Mouse (Mus musculus): ENCODE results near the gene Pthlh. TPM values are rescaled to one million over a fixed set of nuclear protein-coding genes. Genes with fewer than 3 reads are reported as not detected.
A peak's percentile ranks its signal among the peaks of the same experiment; 100 is the strongest.

The Pthlh gene
- total RNA-seq (2022), result 1 to 10 TPM; 2.4 to 4.5 (median 3.7) TPM

GRCm38 (mm10) chr6:147263587-147264565 lies at the start of gene Pthlh:
Pthlh (minus strand) TSS chr6:147264183.
- DNase-seq (ENCODE audit: low spot score in 2 of 2), result peak; percentile 24 to 27

GRCm38 (mm10) chr6:147313331-147313730 lies 49.3 kb upstream of the Pthlh start:
- DNase-seq (ENCODE audit: low spot score in 2 of 2), result no peak

- DNase-seq (ENCODE audit: low spot score in 2 of 2), result no peak
Measured at GRCm38 (mm10) chr6:147310435-147310978, 46.5 kb upstream of the Pthlh start.

GRCm38 (mm10) chr6:147310035-147310434 lies 46.1 kb upstream of the Pthlh start:
- peak in 1 of 2 experiments; percentile 25 for DNase-seq (ENCODE audit: low spot score in 2 of 2)

GRCm38 (mm10) chr6:147304236-147304635 lies 40.3 kb upstream of the Pthlh start:
- DNase-seq (ENCODE audit: low spot score in 2 of 2), result peak in 1 of 2 experiments; percentile 4

- peak in 1 of 2 experiments; percentile 24 for DNase-seq (ENCODE audit: low spot score in 2 of 2)
Measured at GRCm38 (mm10) chr6:147299607-147300006, 35.6 kb upstream of the Pthlh start.

GRCm38 (mm10) chr6:147279309-147279708 lies 15.3 kb upstream of the Pthlh start:
- DNase-seq (ENCODE audit: low spot score in 2 of 2), result no peak

- DNase-seq (ENCODE audit: low spot score in 2 of 2), result no peak
Measured at GRCm38 (mm10) chr6:147268143-147268790, 4.3 kb upstream of the Pthlh start.

GRCm38 (mm10) chr6:147266466-147266865 lies 2.5 kb upstream of the Pthlh start:
- no peak for DNase-seq (ENCODE audit: low spot score in 2 of 2)

- DNase-seq (ENCODE audit: low spot score in 2 of 2), result peak in 1 of 2 experiments; percentile 8
Measured at GRCm38 (mm10) chr6:147263178-147263577, 805 bp downstream of the Pthlh start.

GRCm38 (mm10) chr6:147261616-147262015 lies 2.4 kb downstream of the Pthlh start:
- no peak for DNase-seq (ENCODE audit: low spot score in 2 of 2)

GRCm38 (mm10) chr6:147260766-147261165 lies 3.2 kb downstream of the Pthlh start:
- DNase-seq (ENCODE audit: low spot score in 2 of 2), result no peak

- no peak for DNase-seq (ENCODE audit: low spot score in 2 of 2)
Measured at GRCm38 (mm10) chr6:147247782-147248181, 16.2 kb downstream of the Pthlh start.

- DNase-seq (ENCODE audit: low spot score in 2 of 2), result no peak
Measured at GRCm38 (mm10) chr6:147244294-147244693, 19.7 kb downstream of the Pthlh start.

GRCm38 (mm10) chr6:147243655-147244054 lies 20.3 kb downstream of the Pthlh start:
- DNase-seq (ENCODE audit: low spot score in 2 of 2), result no peak

GRCm38 (mm10) chr6:147241541-147241940 lies 22.4 kb downstream of the Pthlh start:
- DNase-seq (ENCODE audit: low spot score in 2 of 2), result no peak

GRCm38 (mm10) chr6:147240203-147240804 lies 23.7 kb downstream of the Pthlh start:
- peak in 1 of 2 experiments; percentile 37 for DNase-seq (ENCODE audit: low spot score in 2 of 2)

- no peak for DNase-seq (ENCODE audit: low spot score in 2 of 2)
Measured at GRCm38 (mm10) chr6:147226696-147227095, 37.3 kb downstream of the Pthlh start.

GRCm38 (mm10) chr6:147219099-147219498 lies 44.9 kb downstream of the Pthlh start:
- DNase-seq (ENCODE audit: low spot score in 2 of 2), result no peak

GRCm38 (mm10) chr6:147216156-147216555 lies 47.8 kb downstream of the Pthlh start:
- no peak for DNase-seq (ENCODE audit: low spot score in 2 of 2)

GRCm38 (mm10) chr6:147207821-147208330 lies 56.1 kb downstream of the Pthlh start:
- DNase-seq (ENCODE audit: low spot score in 2 of 2), result no peak
